Mouse (Mus musculus): ENCODE results near the gene Jund.

- TF ChIP-seq CTCF (IDR thresholded peaks at IDR 0.05) (peak; percentile 87), EP300 (IDR thresholded peaks at IDR 0.05) (peak; percentile 67)
Observed at GRCm38 (mm10) chr8:70653226-70653625, 45.5 kb upstream of the Jund start.
